In genomic region chr7:126070321-126070720, GRCm38 (mm10) we compare ENCODE assay signal across 21 mouse cellular contexts. TPM values are rescaled to one million over a fixed set of nuclear protein-coding genes. Genes with fewer than 3 reads are reported as not detected.
"Had no signal": no experiment of that assay in that cellular context is flagged by ENCODE, and none has a peak within 500 bp of the region (broad histone marks: within the 10 kb centered on the region; RNA-seq: fewer than 3 reads in every experiment).

No protein-coding gene starts in this region.

- H3K4me1 ChIP-seq: kidney, embryonic 15.5 days; liver, embryonic 12.5 days; midbrain, embryonic 12.5 days; midbrain, embryonic 15.5 days; neural tube, embryonic 12.5 days had no signal

- H3K9ac ChIP-seq: kidney, embryonic 15.5 days; liver, embryonic 12.5 days; lung, embryonic 14.5 days; midbrain, embryonic 12.5 days; midbrain, embryonic 15.5 days; neural tube, embryonic 12.5 days; neural tube, embryonic 15.5 days had no signal

- H3K36me3 ChIP-seq: kidney, embryonic 15.5 days; liver, embryonic 12.5 days; midbrain, embryonic 12.5 days; midbrain, embryonic 15.5 days; neural tube, embryonic 12.5 days; neural tube, embryonic 15.5 days had no signal

- H3K9me3 ChIP-seq: kidney, embryonic 15.5 days; liver, embryonic 12.5 days; midbrain, embryonic 15.5 days; neural tube, embryonic 12.5 days; neural tube, embryonic 15.5 days had no signal

- DNase-seq: kidney, adult 8-10 months; kidney, postnatal 10 days; kidney, postnatal 36 days; layer of hippocampus, adult 9-11 months; lung, embryonic 14.5 days; right cerebral cortex, adult 18-20 months; right cerebral cortex, postnatal 14 days; right cerebral cortex, postnatal 4 days; thymus, adult 2 months; thymus, postnatal 14 days had no signal

- H3K4me3 ChIP-seq: kidney, embryonic 15.5 days; left cerebral cortex, adult 2 months; liver, embryonic 12.5 days; midbrain, embryonic 12.5 days; midbrain, embryonic 15.5 days; neural tube, embryonic 12.5 days; neural tube, embryonic 15.5 days had no signal

- H3K27ac ChIP-seq: kidney, embryonic 15.5 days; left cerebral cortex, adult 2 months; liver, embryonic 12.5 days; macrophage; midbrain, embryonic 12.5 days; midbrain, embryonic 15.5 days; neural tube, embryonic 12.5 days; neural tube, embryonic 15.5 days; stomach, postnatal 0 days had no signal

- H3K27me3 ChIP-seq: kidney, embryonic 15.5 days; midbrain, embryonic 15.5 days; neural tube, embryonic 12.5 days; neural tube, embryonic 15.5 days had no signal

- H3K4me2 ChIP-seq: kidney, embryonic 15.5 days; liver, embryonic 12.5 days; lung, embryonic 14.5 days; midbrain, embryonic 12.5 days; midbrain, embryonic 15.5 days; neural tube, embryonic 12.5 days; neural tube, embryonic 15.5 days had no signal

- ATAC-seq: liver, embryonic 12.5 days; lung, postnatal 0 days; midbrain, embryonic 15.5 days had no signal

RNA-seq across cellular contexts. Expression of gene Gsg1l, which starts 11.9 kb away (rescaled TPM):
- total RNA-seq: megakaryocyte, adult 5-6 weeks had no signal
- polyA plus RNA-seq: liver, embryonic 12.5 days had no signal
